Mouse (Mus musculus): ENCODE measurements at regions not wholly inside any gene's neighbourhood (a gene's known extent, or its start where the extent isn't known, plus 50 kb on each side); places are given as distances from the start of the nearest gene placed in this dataset.

DNA sequence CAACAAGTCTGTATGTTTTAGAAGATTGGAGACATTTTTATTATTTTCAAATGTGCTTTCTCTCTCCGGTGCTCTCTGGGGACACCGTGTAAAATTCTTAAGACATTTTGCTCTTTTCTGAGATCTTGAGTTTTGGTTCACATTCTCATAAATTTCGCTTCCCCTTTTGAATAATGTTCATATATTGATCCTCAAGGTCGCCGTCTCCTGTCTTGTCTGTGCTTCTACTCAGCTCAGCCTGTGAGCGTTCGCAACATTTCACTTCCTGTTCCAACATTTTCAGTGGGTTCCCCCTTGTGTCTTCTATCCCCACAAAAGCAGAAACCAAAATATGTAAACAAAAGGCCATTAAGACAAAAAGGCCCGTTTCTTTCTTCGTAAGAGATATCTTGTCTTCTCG lies 154.5 kb downstream of the Atxn7l3b start:
- TF ChIP-seq GATA1 (IDR thresholded peaks at IDR 0.05; ENCODE audit: borderline replicate concordance, low read length) (no peak), FLI1 (IDR thresholded peaks at IDR 0.05; ENCODE audit: low read length) (no peak)
